Mouse (Mus musculus): Measurements from ENCODE around the gene Dab1.

DNA sequence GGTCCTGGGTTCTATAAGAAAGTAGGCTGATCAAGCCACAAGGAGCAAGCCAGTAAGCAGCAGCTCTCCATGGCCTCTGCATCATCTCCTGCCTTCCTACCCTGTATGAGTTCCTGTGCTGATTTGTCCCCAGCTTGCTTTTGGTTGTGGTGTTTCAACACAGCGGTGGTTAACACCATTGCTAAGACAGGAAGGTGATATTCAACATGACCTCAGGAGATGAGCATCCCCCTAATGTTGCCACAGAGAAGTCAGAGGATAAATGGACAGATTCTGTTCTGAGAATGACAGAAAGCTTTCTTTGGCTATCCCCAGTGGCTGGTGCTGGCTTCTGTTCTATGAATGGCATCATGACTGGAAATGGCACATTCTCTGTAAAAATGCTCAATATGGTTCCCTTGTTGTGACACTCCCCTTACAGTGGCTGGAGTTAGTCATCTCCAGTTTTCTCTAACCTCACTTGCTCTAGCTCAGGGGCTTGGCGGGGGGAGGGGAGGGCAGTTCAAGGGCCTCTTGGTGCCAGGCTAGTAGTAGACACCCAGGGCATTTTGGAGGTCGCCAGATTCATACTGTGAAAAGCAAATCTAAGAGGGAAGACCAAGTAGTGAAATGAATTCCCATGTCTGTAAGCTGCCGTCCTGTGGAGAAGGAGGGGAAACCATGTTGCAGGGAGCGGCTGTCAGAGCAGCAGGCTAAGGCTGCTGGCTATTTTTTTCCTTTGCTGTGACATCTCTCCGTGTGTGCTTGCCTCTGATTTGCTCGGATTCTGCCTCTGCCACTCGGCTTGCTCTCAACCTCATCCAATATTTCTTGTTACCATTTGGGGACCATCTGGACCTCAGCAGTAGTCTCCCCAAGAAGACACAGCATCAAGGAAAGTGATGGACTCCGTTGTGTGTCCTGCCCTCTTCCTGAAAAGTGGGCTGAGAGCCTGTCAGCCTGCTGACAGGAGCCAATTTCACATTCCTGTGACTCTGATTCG lies 1086.8 kb downstream of the Dab1 start:
- TF ChIP-seq CTCF (IDR thresholded peaks at IDR 0.05; ENCODE audit: control insufficient read depth, insufficient read depth, insufficient replicate concordance, low read depth, low read length) (no peak), POLR2A (IDR thresholded peaks at IDR 0.05; ENCODE audit: control insufficient read depth, low read depth, low read length) (no peak)
